Mouse (Mus musculus) hindbrain, embryonic 14.5 days (tissue): ENCODE results near the gene Gins1. TPM values are rescaled to one million over a fixed set of nuclear protein-coding genes. Genes with fewer than 3 reads are reported as not detected.

Experiments
- ATAC-seq: fragments of 200-750 bp; cut with Nextera tagmentation; 2 replicates; pipeline ENCODE4 v1.8.0; 2017; ENCODE audit warnings: moderate number of reproducible peaks, mild to moderate bottlenecking, moderate TSS enrichment, moderate library complexity; ENCODE audit not compliant: low FRiP score
- DNase-seq: peaks from one replicate; pipeline ENCODE4 v3.0.0-alpha.2; 2015; ENCODE audit warnings: low spot score
- H3K27ac ChIP-seq: fragments of 300-500 bp; sonication (generic); 2 replicates; pipeline ENCODE4 v1.5.1; 2014; ENCODE audit warnings: mild to moderate bottlenecking, moderate library complexity
- H3K27me3 ChIP-seq: fragments of 300-500 bp; sonication (generic); 2 replicates; pipeline ENCODE4 v1.6.1; 2014; ENCODE audit warnings: mild to moderate bottlenecking, low read length, mixed read lengths; ENCODE audit not compliant: control insufficient read depth, insufficient read depth
- H3K36me3 ChIP-seq: fragments of 300-500 bp; sonication (generic); replicated peaks from 2 replicates; pipeline ENCODE4 v1.6.1; 2014; ENCODE audit not compliant: control insufficient read depth, insufficient read depth
- H3K4me1 ChIP-seq: fragments of 300-500 bp; sonication (generic); replicated peaks from 2 replicates; pipeline ENCODE4 v1.6.1; 2014; ENCODE audit warnings: antibody characterized with exemption, low read length, mixed read lengths; ENCODE audit not compliant: control insufficient read depth, insufficient read depth
- H3K4me2 ChIP-seq: fragments of 300-500 bp; sonication (generic); replicated peaks from 2 replicates; pipeline ENCODE4 v1.6.1; 2014; ENCODE audit warnings: mild to moderate bottlenecking, moderate library complexity
- H3K4me3 ChIP-seq: fragments of 300-500 bp; sonication (generic); replicated peaks from 2 replicates; pipeline ENCODE4 v1.5.1; 2014; ENCODE audit warnings: mild to moderate bottlenecking, low read length
- H3K9ac ChIP-seq: fragments of 300-500 bp; sonication (generic); 2 replicates; pipeline ENCODE4 v1.6.1; 2014
- H3K9me3 ChIP-seq: fragments of 300-500 bp; sonication (generic); 2 replicates; pipeline ENCODE4 v1.6.1; 2016; ENCODE audit warnings: low read length; ENCODE audit not compliant: control insufficient read depth
- WGBS: fragments of 180-500 bp; shearing (Covaris S2); extraction: QIAGEN DNeasy Blood & Tissue Kit; methylation state at CpG from one replicate; pipeline ENCODE4 v1.1.7; 2014; 5-methylcytosine and 5-hydroxymethylcytosine counted together
- polyA plus RNA-seq: library from polyadenylated mRNA; unstranded; fragments of >200 nt; fragmentation: Nextera tagmentation; extraction: Ambion mirVana; gene quantifications from 2 replicates; pipeline ENCODE4 v1.2.1, GENCODE M21; 2014

Gene Gins1
- polyA plus RNA-seq, 1 experiment from 2014 or later: 17.5 TPM

DNA sequence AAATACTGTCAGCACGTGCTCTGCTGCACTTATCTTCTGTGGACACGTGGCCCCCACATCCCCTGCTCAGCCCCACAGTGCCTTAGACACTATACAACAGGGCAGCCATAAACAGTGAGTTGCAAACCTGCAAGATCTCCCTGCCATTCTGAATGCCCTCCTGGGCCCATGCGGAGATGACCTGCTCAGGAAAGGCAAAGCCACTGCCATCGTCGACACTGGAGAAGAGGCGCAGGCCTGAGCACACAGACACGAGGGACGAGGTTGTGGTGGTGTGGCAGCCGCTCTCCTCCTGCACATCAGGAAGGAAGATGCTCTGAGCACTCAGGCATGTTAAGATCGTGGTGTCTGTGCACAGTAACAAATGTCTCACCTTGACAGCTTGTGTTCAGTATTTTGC lies 60.8 kb downstream of the Gins1 start:
- no peak overlapping the region for H3K27ac ChIP-seq
- no peak overlapping the region for H3K4me2 ChIP-seq
- H3K9ac ChIP-seq: no peak overlapping the region
- H3K4me3 ChIP-seq: no peak overlapping the region
- no peaks in the 10 kb centered on the region for H3K27me3 ChIP-seq
- no peaks in the 10 kb centered on the region for H3K9me3 ChIP-seq
- WGBS: 96% methylated on average over 10 of the region's 10 CpGs
- no peak for ATAC-seq
- peaks cover 12% of the 10 kb centered on the region; the same call in 1 of the 2 replicates for H3K36me3 ChIP-seq
- no peak for DNase-seq
- H3K4me1 ChIP-seq: no peaks in the 10 kb centered on the region

DNA sequence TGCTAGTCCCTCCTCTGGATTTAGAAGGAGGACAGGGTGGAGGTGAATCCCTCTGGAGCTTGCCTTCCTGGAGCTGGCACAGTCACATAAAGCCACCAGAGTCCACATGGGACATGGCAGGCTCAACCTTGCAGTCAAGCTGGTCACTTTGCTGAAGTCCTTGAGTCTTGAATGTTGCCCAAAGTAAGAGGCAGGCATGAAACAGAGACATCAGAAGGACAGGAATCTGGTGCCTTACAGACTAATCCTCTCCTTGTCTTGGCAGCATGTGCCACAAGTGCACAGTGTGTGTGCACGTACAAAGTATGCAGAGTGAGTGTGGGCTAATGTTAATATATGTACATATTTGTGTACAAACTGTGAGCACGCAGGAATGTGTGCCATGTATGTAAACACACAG lies 62.3 kb downstream of the Gins1 start:
- no peaks in the 10 kb centered on the region for H3K9me3 ChIP-seq
- no peaks in the 10 kb centered on the region for H3K27me3 ChIP-seq
- H3K9ac ChIP-seq: no peak overlapping the region
- ATAC-seq (no peak), DNase-seq (no peak)
- H3K27ac ChIP-seq: no peak overlapping the region
- no peak overlapping the region for H3K4me2 ChIP-seq
- H3K4me1 ChIP-seq: no peaks in the 10 kb centered on the region
- WGBS: 95% methylated on average over 2 of the region's 2 CpGs
- peaks cover 16% of the 10 kb centered on the region; the same call in 1 of the 2 replicates for H3K36me3 ChIP-seq
- H3K4me3 ChIP-seq: no peak overlapping the region

DNA sequence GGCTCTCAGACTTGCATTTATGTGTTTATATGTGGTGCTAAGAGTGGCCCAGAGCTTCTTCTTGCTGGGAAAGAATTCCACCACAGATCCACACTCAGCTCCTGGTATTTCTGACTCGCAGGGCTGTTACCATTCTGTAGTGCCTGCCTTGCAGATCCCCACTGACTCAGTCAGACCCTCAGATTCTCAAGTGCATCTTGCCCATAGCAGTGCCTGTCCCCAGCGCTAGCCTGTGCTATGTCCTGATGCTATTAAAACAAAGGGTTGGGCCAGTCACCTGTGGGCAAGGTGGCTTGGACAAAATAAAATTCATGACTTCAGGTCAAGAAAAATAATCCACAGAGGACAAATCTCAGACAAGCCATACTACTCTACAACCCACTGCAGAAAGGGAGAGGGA lies 64.0 kb downstream of the Gins1 start:
- peaks cover 22% of the 10 kb centered on the region; the same call in 1 of the 2 replicates for H3K36me3 ChIP-seq
- H3K4me3 ChIP-seq: no peak overlapping the region
- DNase-seq (no peak), ATAC-seq (no peak)
- no peak overlapping the region for H3K27ac ChIP-seq
- no peak overlapping the region for H3K9ac ChIP-seq
- WGBS: 95% methylated on average over 2 of the region's 2 CpGs
- no peaks in the 10 kb centered on the region for H3K4me1 ChIP-seq
- no peaks in the 10 kb centered on the region for H3K27me3 ChIP-seq
- H3K4me2 ChIP-seq: no peak overlapping the region
- H3K9me3 ChIP-seq: no peaks in the 10 kb centered on the region

DNA sequence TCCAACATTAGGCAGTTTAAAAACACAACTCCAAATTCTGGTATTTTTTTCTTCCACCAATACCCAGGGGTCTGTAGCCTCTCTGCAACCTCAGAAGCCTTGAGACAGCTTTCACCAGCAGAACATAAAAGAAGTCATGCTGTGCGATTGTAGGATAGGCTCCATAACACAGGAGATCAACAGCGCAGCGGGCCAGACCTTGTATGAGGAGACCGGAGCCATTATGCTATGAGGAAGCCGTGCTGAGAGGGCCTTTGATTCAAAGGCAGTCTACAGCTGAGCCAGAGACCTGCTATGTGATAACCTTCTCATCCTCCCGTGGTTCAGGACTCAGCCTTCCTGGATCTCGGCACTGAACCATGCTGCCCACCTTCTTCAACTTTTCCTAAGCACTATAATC lies 66.7 kb downstream of the Gins1 start:
- no peak overlapping the region for H3K4me2 ChIP-seq
- no peaks in the 10 kb centered on the region for H3K27me3 ChIP-seq
- WGBS: 76% methylated on average over 7 of the region's 7 CpGs
- ATAC-seq (no peak), DNase-seq (no peak)
- no peak overlapping the region for H3K9ac ChIP-seq
- no peak overlapping the region for H3K4me3 ChIP-seq
- H3K4me1 ChIP-seq: no peaks in the 10 kb centered on the region
- peaks cover 18% of the 10 kb centered on the region; the same call in 1 of the 2 replicates for H3K36me3 ChIP-seq
- H3K9me3 ChIP-seq: no peaks in the 10 kb centered on the region
- no peak overlapping the region for H3K27ac ChIP-seq

DNA sequence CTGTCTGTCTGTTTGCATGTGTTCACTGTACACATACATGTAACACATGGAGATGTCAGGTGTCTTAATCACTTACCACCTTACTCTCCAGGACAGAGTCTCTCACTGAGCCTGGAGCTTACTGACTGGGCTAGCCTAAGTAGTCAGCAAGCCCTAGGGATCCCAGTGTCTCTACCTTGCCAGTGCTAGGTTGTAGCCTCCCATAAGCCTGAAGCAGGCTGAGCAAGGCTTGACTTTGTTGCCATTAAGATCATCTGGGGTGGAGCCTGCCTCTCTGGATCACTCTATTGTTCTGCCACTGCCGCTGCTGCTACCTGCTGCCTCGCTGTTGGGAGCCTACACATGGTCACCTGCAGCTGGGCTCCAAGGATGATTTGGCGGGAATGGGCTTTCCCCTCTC lies 67.5 kb downstream of the Gins1 start:
- Histone ChIP-seq H3K4me1 (no peaks in the 10 kb centered on the region), H3K27me3 (no peaks in the 10 kb centered on the region), H3K9ac (no peak overlapping the region), H3K36me3 (peaks cover 18% of the 10 kb centered on the region; the same call in 1 of the 2 replicates), H3K4me2 (no peak overlapping the region), H3K27ac (no peak overlapping the region), H3K9me3 (no peaks in the 10 kb centered on the region), H3K4me3 (no peak overlapping the region)
- ATAC-seq (no peak), DNase-seq (no peak)
- WGBS: 91% methylated on average over 3 of the region's 3 CpGs

DNA sequence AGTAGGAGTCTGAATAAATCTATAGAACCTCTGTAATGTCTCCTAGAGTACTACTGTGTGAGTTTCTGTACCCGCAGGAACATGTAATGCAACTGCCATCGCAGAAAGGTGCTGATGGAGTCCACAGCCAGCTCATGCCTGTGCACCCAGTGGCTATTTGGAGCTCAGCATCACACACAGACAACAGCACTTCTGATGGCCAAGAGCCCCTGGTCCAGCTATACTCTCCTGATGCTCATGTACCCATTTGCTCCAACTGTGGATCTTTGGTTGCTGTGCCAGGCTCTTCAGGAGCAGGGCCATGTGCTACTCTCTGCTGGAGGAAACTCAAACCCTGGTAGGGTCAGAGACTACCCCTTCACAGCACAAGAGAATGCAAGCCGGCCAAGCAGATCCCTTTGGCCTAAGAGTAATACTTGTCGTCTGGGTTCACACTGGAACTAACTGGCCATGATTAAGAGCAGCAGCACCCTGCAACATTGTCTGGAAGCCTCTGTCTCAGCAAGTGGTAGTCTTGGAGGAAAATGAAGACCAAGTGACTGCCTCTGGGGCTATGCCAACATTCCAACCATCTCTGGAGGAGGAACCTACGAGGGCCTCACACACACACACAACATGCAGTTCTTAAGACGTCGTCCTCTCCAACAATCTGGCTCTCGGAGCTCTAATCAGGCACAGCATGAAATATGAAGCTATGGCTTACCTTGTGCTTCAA lies 68.4 kb downstream of the Gins1 start:
- Histone ChIP-seq H3K9ac (no peak overlapping the region), H3K4me2 (no peak overlapping the region), H3K27me3 (no peaks in the 10 kb centered on the region), H3K4me3 (no peak overlapping the region), H3K4me1 (no peaks in the 10 kb centered on the region), H3K9me3 (no peaks in the 10 kb centered on the region), H3K36me3 (peaks cover 11% of the 10 kb centered on the region; the same call in 1 of the 2 replicates), H3K27ac (no peak overlapping the region)
- ATAC-seq (no peak), DNase-seq (no peak)
- WGBS: 91% methylated on average over 8 of the region's 8 CpGs

DNA sequence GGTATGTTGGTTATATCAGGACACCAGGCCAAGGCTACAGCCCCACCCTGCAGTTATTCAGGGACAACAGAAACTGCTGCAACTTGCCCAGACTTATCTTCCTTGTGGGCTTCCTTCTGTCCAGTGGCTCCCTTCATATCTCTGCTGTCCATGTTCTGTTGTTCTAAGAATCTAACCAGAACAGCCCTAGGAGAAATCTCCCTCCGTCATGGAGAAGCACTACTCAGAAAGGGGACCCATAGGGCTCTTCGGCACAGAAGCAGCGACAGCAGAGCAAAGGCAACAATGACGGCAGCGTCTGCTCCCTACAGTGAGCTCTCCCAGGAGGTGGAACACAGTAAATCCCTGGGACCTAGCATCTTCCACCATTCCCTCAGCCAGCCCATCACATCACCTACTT lies 71.7 kb downstream of the Gins1 start:
- no peaks in the 10 kb centered on the region for H3K27me3 ChIP-seq
- ATAC-seq: no peak
- no peak overlapping the region for H3K27ac ChIP-seq
- no peak overlapping the region for H3K9ac ChIP-seq
- WGBS: 93% methylated on average over 5 of the region's 5 CpGs
- no peaks in the 10 kb centered on the region for H3K9me3 ChIP-seq
- H3K4me1 ChIP-seq: no peaks in the 10 kb centered on the region
- H3K4me2 ChIP-seq: no peak overlapping the region
- H3K4me3 ChIP-seq: no peak overlapping the region
- no peak for DNase-seq
- H3K36me3 ChIP-seq: peaks cover 7% of the 10 kb centered on the region; the same call in 1 of the 2 replicates

DNA sequence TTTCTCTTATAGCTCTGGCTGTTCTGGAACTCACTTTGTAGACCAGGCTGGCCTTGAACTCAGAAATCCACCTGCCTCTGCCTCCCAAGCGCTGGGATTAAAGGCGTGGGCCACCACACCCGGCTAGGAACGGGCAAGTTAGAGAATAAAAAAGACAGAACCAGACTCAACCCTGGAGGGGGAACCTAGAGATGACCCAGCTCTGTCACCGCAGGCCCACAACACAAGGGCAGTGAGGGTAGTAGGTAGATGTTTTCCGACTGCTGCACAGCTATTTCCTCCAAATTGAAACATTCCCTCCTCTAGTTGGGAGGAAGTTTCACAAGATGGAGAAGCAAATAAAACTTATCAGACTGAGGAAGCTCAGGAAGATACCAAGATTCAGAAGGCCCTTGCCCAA lies 72.5 kb downstream of the Gins1 start:
- no peaks in the 10 kb centered on the region for H3K27me3 ChIP-seq
- 97% methylated on average over 6 of the region's 6 CpGs for WGBS

DNA sequence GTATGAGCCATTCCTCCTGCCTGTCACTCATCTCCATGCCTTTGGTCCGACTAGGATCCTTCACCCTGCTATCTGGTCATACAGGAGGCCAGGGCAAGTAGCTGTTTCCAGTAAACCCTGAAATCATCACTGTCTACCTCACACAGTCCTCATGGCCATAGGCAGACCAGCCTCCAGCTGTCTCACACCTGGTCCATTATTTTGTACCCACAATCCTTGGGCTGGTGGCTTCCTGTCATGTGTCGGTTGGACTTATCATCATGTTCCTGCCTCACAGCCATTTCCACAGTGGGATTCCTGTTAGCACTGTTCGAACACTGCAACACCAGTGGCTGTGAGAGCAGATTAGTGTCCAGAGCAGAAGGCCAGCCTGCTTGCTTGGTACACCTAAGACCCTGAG lies 73.6 kb downstream of the Gins1 start:
- no peak for ATAC-seq

More for the DNA sequence above, 72.5 kb downstream of the Gins1 start:
- H3K9me3 ChIP-seq: no peaks in the 10 kb centered on the region
- H3K27ac ChIP-seq: no peak overlapping the region
- H3K9ac ChIP-seq: no peak overlapping the region
- ATAC-seq (no peak), DNase-seq (no peak)
- H3K36me3 ChIP-seq: peaks cover 6% of the 10 kb centered on the region; the same call in 1 of the 2 replicates
- no peak overlapping the region for H3K4me3 ChIP-seq
- H3K4me2 ChIP-seq: no peak overlapping the region
- no peaks in the 10 kb centered on the region for H3K4me1 ChIP-seq

More for the DNA sequence above, 73.6 kb downstream of the Gins1 start:
- no peaks in the 10 kb centered on the region for H3K36me3 ChIP-seq
- no peak overlapping the region for H3K4me2 ChIP-seq
- no peak overlapping the region for H3K27ac ChIP-seq
- no peaks in the 10 kb centered on the region for H3K9me3 ChIP-seq
- H3K27me3 ChIP-seq: no peaks in the 10 kb centered on the region
- WGBS: 95% methylated on average over 3 of the region's 3 CpGs
- DNase-seq: no peak
- no peak overlapping the region for H3K9ac ChIP-seq
- no peaks in the 10 kb centered on the region for H3K4me1 ChIP-seq
- H3K4me3 ChIP-seq: no peak overlapping the region
